Mouse (Mus musculus) testis, adult 2 months (tissue): ENCODE data around the gene Tmem161b.

ENCODE experiments used
- CTCF ChIP-seq: fragments of 200-500 bp; IDR thresholded peaks from 2 replicates; pipeline ENCODE4 v1.5.1; 2012; ENCODE audit warnings: low read depth, mild to moderate bottlenecking, inconsistent platforms, low read length, moderate library complexity; ENCODE audit not compliant: control insufficient read depth, insufficient read depth, insufficient replicate concordance
- POLR2A ChIP-seq: fragments of 200-500 bp; IDR thresholded peaks from 2 replicates; pipeline ENCODE4 v1.6.1; 2012; ENCODE audit warnings: low read depth, mild to moderate bottlenecking, inconsistent platforms, low read length, moderate library complexity; ENCODE audit not compliant: control insufficient read depth

GRCm38 (mm10) chr13:84284764-84285558 is 62.9 kb downstream of the Tmem161b start:
- no peak for TF ChIP-seq CTCF
- TF ChIP-seq POLR2A = no peak
